Mouse (Mus musculus): Measurements from ENCODE around the gene AL731706.2. TPM values are rescaled to one million over a fixed set of nuclear protein-coding genes. Genes with fewer than 3 reads are reported as not detected.

The AL731706.2 gene
- 48.4 and 49.0 TPM in 2 replicates for polyA plus RNA-seq (2014; fragmentation: Nextera tagmentation; extraction: Ambion mirVana)

DNA sequence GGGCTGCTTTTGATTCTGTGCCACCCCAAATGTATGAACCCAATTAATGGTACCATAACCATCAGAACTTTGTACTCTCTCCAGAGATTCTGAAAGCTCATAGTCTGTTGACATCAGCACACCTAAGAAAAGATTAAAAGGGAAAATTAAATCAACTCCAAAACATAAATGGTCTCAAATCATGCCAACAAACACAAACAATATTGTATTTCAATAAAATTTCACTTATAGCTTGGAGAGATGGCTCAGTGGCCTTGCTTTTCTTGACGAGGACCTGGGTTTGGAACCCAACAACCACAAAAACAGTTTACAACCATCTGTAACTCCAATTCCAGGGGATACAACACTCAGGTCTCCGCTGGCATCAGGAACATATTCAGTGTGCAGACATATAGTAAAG lies at the start of gene AL731706.2:
AL731706.2 (minus strand) TSS at position 101 of the 400 bp plus-strand sequence.
- Histone ChIP-seq H3K4me3 (ENCODE audit: low read depth, low read length) (no peak within 1 kb of the TSS), H3K36me3 (ENCODE audit: control insufficient read depth, insufficient read depth, low read length) (peaks cover 43% of the 10 kb centered on the region), H3K27ac (ENCODE audit: low read depth) (no peak within 1 kb of the TSS), H3K9me3 (ENCODE audit: control insufficient read depth, low read length) (no peaks in the 10 kb centered on the region), H3K4me2 (ENCODE audit: low read length) (no peak within 1 kb of the TSS), H3K4me1 (replicated peaks; ENCODE audit: control insufficient read depth, insufficient read depth, low read length) (no peaks in the 10 kb centered on the region; the same call in 1 of the 2 replicates), H3K9ac (ENCODE audit: low read length) (no peak within 1 kb of the TSS), H3K27me3 (replicated peaks; ENCODE audit: control insufficient read depth, insufficient read depth, low read length) (no peaks in the 10 kb centered on the region)
- ATAC-seq (replicated peaks; ENCODE audit: low FRiP score, low TSS enrichment, low read depth) (no peak), DNase-seq (ENCODE audit: low spot score) (no peak)
- WGBS = 89% methylated on average over 2 of the region's 2 CpGs

DNA sequence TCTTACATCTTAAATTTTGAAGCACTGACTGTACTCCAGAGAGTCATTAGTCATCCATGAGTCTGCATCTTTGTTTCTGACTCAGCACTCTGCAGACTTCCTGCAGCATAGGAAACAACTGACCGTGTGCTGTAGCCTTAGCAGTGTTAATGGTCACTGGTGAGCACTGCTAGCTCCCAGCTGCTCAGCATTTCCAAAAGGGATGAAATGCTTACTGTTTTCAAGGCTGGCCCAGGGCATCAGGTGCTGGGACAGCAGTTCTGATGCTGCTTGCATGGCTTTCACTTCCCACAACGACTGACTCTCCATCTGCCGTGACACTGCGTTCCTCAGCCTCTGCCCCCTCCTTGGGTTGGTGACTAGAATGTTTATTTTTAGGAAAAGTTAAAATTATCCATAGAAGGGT lies 35.5 kb upstream of the AL731706.2 start:
- Histone ChIP-seq H3K4me3 (ENCODE audit: low read depth, low read length) (no peak overlapping the region), H3K36me3 (ENCODE audit: control insufficient read depth, insufficient read depth, low read length) (no peaks in the 10 kb centered on the region), H3K9me3 (ENCODE audit: control insufficient read depth, low read length) (no peaks in the 10 kb centered on the region), H3K27me3 (replicated peaks; ENCODE audit: control insufficient read depth, insufficient read depth, low read length) (no peaks in the 10 kb centered on the region), H3K4me2 (ENCODE audit: low read length) (no peak overlapping the region), H3K9ac (ENCODE audit: low read length) (no peak overlapping the region), H3K27ac (ENCODE audit: low read depth) (no peak overlapping the region), H3K4me1 (replicated peaks; ENCODE audit: control insufficient read depth, insufficient read depth, low read length) (peaks cover 9% of the 10 kb centered on the region)
- WGBS = 28% methylated on average over 4 of the region's 4 CpGs
- no peak for DNase-seq (ENCODE audit: low spot score)
- 0 out of 2 replicates have a peak, but pooled peaks have one; percentile 27 for ATAC-seq (replicated peaks; ENCODE audit: low FRiP score, low TSS enrichment, low read depth)

DNA sequence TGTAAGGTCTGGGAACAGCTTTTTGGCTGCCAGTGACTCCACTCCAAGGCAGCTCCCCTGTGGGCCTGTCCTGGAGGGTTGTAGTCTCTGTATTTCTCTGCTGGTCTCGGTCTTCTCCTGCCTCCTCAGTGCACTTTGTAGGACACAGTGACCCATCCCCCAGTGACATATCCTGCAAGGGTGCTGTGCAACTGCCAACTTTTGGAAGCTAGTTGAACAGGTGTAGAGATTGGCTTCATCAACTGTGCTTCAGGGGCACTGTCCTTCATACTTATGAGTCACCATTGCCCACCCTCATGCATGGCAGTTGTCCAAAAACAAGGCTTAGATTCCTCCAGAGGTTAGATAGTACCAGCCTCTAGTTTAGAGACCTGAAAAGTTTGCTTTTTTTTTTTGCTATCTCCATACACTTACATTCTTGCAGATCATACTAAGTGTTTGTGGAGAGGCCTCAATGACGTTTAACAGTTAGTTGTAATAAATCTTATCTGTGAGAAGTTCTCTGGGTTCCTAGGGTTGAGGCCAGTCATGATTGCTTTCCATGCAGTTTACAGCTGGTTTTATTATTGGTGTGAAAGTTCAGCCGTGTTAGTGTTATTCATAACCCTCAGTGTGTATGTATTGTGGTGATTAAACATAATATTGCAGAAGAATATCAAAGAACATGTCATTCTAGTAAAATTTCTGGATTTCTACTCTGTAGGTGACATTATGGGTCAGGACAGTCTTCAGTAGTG lies 34.9 kb upstream of the AL731706.2 start:
- no peak for DNase-seq (ENCODE audit: low spot score)
- no peak overlapping the region for H3K27ac ChIP-seq (ENCODE audit: low read depth)

DNA sequence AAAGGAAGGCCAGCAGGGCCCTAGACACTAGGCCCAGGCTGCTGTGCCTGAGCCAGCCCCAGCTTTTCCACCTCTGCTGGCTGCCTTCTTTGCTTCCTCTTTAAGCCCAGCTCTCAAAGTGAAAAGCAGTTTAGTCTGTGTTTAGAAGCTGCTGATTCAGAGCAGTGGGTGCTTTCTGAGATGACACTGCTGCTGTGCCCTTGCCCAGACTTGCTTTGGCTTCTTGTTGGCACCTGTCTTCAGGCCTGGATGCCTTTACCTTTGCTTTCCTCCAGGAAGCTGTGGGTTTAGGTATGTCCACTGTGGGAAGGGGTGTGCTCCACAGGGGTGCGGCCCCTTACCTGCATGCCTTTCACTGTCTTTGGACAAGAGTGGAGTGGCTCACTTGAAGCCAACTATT lies 34.0 kb upstream of the AL731706.2 start:
- no peaks in the 10 kb centered on the region for H3K36me3 ChIP-seq (ENCODE audit: control insufficient read depth, insufficient read depth, low read length)
- peaks cover 9% of the 10 kb centered on the region for H3K4me1 ChIP-seq (replicated peaks; ENCODE audit: control insufficient read depth, insufficient read depth, low read length)
- H3K4me2 ChIP-seq (ENCODE audit: low read length) = no peak overlapping the region
- H3K9me3 ChIP-seq (ENCODE audit: control insufficient read depth, low read length) = no peaks in the 10 kb centered on the region
- no peak overlapping the region for H3K9ac ChIP-seq (ENCODE audit: low read length)
- ATAC-seq (replicated peaks; ENCODE audit: low FRiP score, low TSS enrichment, low read depth) (no peak), DNase-seq (ENCODE audit: low spot score) (no peak)
- no peak overlapping the region for H3K27ac ChIP-seq (ENCODE audit: low read depth)
- WGBS = 100% methylated on average over 1 of the region's 1 CpGs
- H3K4me3 ChIP-seq (ENCODE audit: low read depth, low read length) = no peak overlapping the region
- no peaks in the 10 kb centered on the region for H3K27me3 ChIP-seq (replicated peaks; ENCODE audit: control insufficient read depth, insufficient read depth, low read length)

More for the DNA sequence above, 34.9 kb upstream of the AL731706.2 start:
- H3K9ac ChIP-seq (ENCODE audit: low read length) = no peak overlapping the region
- H3K36me3 ChIP-seq (ENCODE audit: control insufficient read depth, insufficient read depth, low read length) = no peaks in the 10 kb centered on the region
- WGBS = 53% methylated on average over 3 of the region's 3 CpGs
- H3K9me3 ChIP-seq (ENCODE audit: control insufficient read depth, low read length) = no peaks in the 10 kb centered on the region
- peaks cover 9% of the 10 kb centered on the region for H3K4me1 ChIP-seq (replicated peaks; ENCODE audit: control insufficient read depth, insufficient read depth, low read length)
- H3K4me3 ChIP-seq (ENCODE audit: low read depth, low read length) = no peak overlapping the region
- no peaks in the 10 kb centered on the region for H3K27me3 ChIP-seq (replicated peaks; ENCODE audit: control insufficient read depth, insufficient read depth, low read length)
- ATAC-seq (replicated peaks; ENCODE audit: low FRiP score, low TSS enrichment, low read depth) = 0 out of 2 replicates have a peak, but pooled peaks have one; percentile 5
- no peak overlapping the region for H3K4me2 ChIP-seq (ENCODE audit: low read length)

DNA sequence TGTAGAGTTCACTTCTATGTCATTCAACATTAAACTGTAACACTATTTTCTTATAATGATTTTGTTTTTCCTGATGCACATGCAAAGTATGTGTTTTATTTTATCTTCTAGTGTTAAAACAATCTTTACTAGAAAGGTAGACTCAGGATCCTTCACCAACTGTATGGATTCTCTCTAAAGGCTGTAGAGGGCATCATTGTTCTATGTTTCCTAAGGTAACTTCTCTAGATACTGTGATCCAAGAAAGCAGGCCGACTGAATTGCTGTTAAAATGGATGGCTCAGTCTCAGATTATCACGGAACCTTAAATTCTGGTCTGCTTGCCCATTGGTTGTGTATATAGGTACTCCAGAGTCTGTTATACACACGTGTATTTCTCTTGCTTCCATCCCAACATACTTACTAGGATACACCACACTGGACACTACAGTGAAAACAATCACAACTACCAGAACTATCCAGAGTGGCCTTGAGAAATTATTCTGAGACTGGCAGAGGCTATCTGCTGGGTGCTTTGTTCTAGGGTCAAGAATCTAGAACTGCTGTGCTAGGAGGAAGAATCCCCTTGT lies 28.9 kb upstream of the AL731706.2 start:
- DNase-seq (ENCODE audit: low spot score) (no peak), ATAC-seq (replicated peaks; ENCODE audit: low FRiP score, low TSS enrichment, low read depth) (no peak)
- Histone ChIP-seq H3K27ac (ENCODE audit: low read depth) (no peak overlapping the region), H3K9me3 (ENCODE audit: control insufficient read depth, low read length) (no peaks in the 10 kb centered on the region), H3K4me3 (ENCODE audit: low read depth, low read length) (no peak overlapping the region), H3K9ac (ENCODE audit: low read length) (no peak overlapping the region), H3K4me1 (replicated peaks; ENCODE audit: control insufficient read depth, insufficient read depth, low read length) (peaks cover 13% of the 10 kb centered on the region), H3K27me3 (replicated peaks; ENCODE audit: control insufficient read depth, insufficient read depth, low read length) (no peaks in the 10 kb centered on the region), H3K4me2 (ENCODE audit: low read length) (no peak overlapping the region), H3K36me3 (ENCODE audit: control insufficient read depth, insufficient read depth, low read length) (no peaks in the 10 kb centered on the region)
- WGBS = 40% methylated on average over 3 of the region's 3 CpGs

DNA sequence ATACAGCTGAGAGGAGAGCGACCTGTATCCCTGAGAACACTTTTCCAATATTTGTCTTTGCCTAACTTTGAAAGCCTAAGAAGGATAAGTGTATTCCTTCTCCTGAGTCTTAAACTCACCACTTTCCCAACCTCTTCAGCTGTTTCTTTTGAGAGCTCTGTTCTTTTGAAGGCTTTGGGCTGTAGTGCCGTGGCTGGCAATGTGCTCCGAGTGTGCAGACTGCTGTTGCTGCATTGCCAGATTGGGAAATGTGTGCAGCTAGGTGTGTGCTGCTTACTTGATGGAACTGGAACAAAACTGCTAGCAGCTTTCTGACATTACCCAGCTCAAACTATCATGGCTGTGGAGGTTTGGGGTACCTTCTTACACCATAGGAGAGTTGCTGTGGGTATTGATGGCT lies 27.5 kb upstream of the AL731706.2 start:
- no peak for DNase-seq (ENCODE audit: low spot score)

DNA sequence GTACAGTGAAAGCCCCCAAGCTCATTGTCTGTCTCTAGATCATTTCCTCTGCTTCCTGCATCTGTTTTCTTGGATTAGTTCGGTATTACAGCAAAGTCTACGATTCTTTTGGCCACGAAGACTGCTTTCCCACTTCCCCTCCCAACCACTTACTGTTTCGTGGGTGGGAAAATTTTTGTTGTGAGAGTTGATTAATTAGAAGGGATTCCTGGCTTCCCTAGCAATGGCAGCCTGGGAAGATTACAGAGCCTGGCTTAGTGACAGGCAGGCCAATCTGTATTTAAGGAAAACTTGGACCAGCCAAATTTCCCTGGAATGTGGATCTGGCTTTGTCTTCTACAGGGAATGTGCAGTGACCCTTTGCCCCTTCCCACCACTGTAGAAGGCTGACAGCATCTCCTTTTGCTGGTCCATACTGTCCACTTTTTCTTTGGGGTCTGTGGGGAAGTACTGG lies 26.5 kb upstream of the AL731706.2 start:
- Histone ChIP-seq H3K27me3 (replicated peaks; ENCODE audit: control insufficient read depth, insufficient read depth, low read length) (no peaks in the 10 kb centered on the region), H3K4me3 (ENCODE audit: low read depth, low read length) (no peak overlapping the region), H3K4me2 (ENCODE audit: low read length) (no peak overlapping the region), H3K9ac (ENCODE audit: low read length) (no peak overlapping the region), H3K27ac (ENCODE audit: low read depth) (peak overlapping the region; percentile 38; the same call in 1 of the 2 replicates), H3K4me1 (replicated peaks; ENCODE audit: control insufficient read depth, insufficient read depth, low read length) (peaks cover 13% of the 10 kb centered on the region), H3K36me3 (ENCODE audit: control insufficient read depth, insufficient read depth, low read length) (no peaks in the 10 kb centered on the region), H3K9me3 (ENCODE audit: control insufficient read depth, low read length) (no peaks in the 10 kb centered on the region)
- ATAC-seq (replicated peaks; ENCODE audit: low FRiP score, low TSS enrichment, low read depth) = no peak
- WGBS = 26% methylated on average over 4 of the region's 4 CpGs
- DNase-seq (ENCODE audit: low spot score) = no peak

More for the DNA sequence above, 27.5 kb upstream of the AL731706.2 start:
- H3K9ac ChIP-seq (ENCODE audit: low read length) = no peak overlapping the region
- WGBS = 60% methylated on average over 3 of the region's 3 CpGs
- H3K4me1 ChIP-seq (replicated peaks; ENCODE audit: control insufficient read depth, insufficient read depth, low read length) = peaks cover 13% of the 10 kb centered on the region
- no peaks in the 10 kb centered on the region for H3K27me3 ChIP-seq (replicated peaks; ENCODE audit: control insufficient read depth, insufficient read depth, low read length)
- H3K27ac ChIP-seq (ENCODE audit: low read depth) = no peak overlapping the region
- no peaks in the 10 kb centered on the region for H3K36me3 ChIP-seq (ENCODE audit: control insufficient read depth, insufficient read depth, low read length)
- ATAC-seq (replicated peaks; ENCODE audit: low FRiP score, low TSS enrichment, low read depth) = no peak
- no peaks in the 10 kb centered on the region for H3K9me3 ChIP-seq (ENCODE audit: control insufficient read depth, low read length)
- H3K4me3 ChIP-seq (ENCODE audit: low read depth, low read length) = no peak overlapping the region
- no peak overlapping the region for H3K4me2 ChIP-seq (ENCODE audit: low read length)

DNA sequence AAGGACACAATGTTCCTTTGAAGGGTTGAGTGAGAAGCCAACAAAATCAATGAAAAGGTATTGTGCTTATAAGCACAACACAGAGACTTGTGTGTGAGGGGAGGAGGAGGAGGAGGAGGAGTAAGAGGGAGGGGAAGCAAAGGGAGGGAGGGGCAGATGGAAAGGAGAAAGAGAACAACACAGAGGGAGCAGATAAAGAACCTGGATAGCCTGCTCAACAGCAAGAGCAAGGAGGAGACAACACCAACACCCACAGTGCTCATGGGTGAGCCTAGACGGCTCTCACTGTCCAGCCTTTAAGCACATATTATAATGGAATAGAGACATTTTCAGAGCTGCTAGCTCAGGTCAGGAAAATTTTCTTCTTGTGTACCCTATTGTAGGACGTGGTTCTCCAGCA lies 23.8 kb upstream of the AL731706.2 start:
- no peak overlapping the region for H3K27ac ChIP-seq (ENCODE audit: low read depth)
- H3K4me2 ChIP-seq (ENCODE audit: low read length) = no peak overlapping the region
- H3K9me3 ChIP-seq (ENCODE audit: control insufficient read depth, low read length) = no peaks in the 10 kb centered on the region
- no peaks in the 10 kb centered on the region for H3K27me3 ChIP-seq (replicated peaks; ENCODE audit: control insufficient read depth, insufficient read depth, low read length)
- H3K4me1 ChIP-seq (replicated peaks; ENCODE audit: control insufficient read depth, insufficient read depth, low read length) = peaks cover 13% of the 10 kb centered on the region
- ATAC-seq (replicated peaks; ENCODE audit: low FRiP score, low TSS enrichment, low read depth) (no peak), DNase-seq (ENCODE audit: low spot score) (no peak)
- WGBS = 70% methylated on average over 2 of the region's 2 CpGs
- no peak overlapping the region for H3K9ac ChIP-seq (ENCODE audit: low read length)
- H3K4me3 ChIP-seq (ENCODE audit: low read depth, low read length) = no peak overlapping the region
- H3K36me3 ChIP-seq (ENCODE audit: control insufficient read depth, insufficient read depth, low read length) = peaks cover 6% of the 10 kb centered on the region
